Mouse (Mus musculus): ENCODE measurements around the gene Gpank1.

GRCm38 (mm10) chr17:35090166-35090932 lies 30.9 kb upstream of the Gpank1 start:
- no peak for TF ChIP-seq GATA1 (IDR thresholded peaks at IDR 0.05; ENCODE audit: borderline replicate concordance, low read length)
- TF ChIP-seq CTCF (IDR thresholded peaks at IDR 0.05; ENCODE audit: low read depth, low read length), result no peak
- TF ChIP-seq POLR2AphosphoS5 (IDR thresholded peaks at IDR 0.05; ENCODE audit: insufficient replicate concordance, low read depth, low read length), result no peak

Measured in G1E (cell line).